Mouse (Mus musculus) megakaryocyte, adult 5-6 weeks (primary cell): ENCODE measurements at regions not wholly inside any gene's neighbourhood (a gene's known extent, or its start where the extent isn't known, plus 50 kb on each side); places are given as distances from the start of the nearest gene placed in this dataset.

Experiments used
- ATAC-seq: 2 replicates; pipeline ENCODE4 v1.8.0; 2016; ENCODE audit warnings: mild to moderate bottlenecking, inconsistent platforms; ENCODE audit not compliant: poor library complexity, severe bottlenecking

DNA sequence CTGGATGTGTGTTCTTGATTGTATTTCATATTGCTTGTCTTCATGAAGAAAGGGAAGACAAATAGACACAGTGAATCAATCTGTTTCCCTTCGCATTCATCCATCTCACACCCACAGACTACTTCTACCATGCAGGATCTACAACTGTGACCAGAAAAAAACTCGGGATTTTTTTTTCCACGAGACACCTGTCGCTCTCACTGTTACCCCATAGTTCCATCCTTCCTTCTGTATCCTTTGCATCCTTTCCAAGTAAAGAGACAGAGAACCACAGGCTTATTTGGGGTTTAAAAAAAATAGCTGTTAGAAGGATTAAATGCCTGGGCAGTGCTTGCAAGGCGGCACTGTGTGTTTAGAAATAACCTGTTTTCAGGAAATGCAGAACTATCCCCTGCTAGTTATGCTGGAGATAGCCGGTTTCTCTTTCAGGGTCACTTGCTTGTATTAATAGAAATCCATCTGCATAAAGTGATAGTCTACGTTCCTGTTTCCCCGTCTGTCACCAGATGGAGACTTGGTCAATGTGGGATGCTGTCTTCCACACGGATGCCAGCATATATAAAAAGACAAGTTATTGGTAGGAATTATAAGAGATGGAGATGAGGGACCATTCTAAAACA is 144.2 kb upstream of the Stmnd1 start:
- no peak for ATAC-seq

DNA sequence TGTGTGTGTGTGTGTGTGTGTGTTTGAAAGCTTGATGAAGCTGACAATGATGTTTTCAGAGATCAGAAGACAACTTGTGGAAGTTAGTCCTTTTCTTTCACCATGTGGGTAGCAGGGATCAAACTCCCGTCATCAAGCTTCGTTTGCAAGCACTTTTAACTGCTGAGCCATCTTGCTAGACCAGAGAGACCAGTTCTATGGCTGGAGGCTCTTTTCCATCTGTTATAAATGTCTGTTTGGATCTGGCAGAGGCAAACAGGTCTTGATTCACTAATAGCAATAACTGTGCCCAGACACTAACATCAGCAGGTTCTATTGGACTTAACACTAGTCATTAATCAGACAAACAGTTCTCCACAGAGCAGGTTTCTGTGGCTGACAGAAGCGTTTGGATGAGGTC is 150.1 kb upstream of the Stmnd1 start:
- no peak for ATAC-seq

DNA sequence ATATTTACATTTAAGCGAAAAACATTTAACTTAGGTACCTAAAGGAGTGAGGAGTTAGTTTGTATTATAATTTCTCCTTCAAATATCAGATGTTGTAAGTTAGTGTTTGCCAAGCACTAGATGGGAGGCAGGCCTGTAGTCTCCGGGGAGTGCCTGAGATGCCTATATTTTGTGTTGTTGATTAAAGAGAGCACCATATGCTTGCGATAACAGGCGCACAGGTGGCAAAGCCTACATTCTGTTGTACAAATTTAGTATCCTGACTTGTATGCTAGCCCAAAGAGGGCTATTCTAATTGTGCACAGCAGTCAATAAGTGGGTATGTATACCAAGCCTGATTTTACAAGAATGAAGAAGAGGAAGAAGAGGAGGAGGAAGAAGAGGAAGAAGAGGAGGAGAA is 151.8 kb upstream of the Atxn1 start:
- ATAC-seq: no peak

DNA sequence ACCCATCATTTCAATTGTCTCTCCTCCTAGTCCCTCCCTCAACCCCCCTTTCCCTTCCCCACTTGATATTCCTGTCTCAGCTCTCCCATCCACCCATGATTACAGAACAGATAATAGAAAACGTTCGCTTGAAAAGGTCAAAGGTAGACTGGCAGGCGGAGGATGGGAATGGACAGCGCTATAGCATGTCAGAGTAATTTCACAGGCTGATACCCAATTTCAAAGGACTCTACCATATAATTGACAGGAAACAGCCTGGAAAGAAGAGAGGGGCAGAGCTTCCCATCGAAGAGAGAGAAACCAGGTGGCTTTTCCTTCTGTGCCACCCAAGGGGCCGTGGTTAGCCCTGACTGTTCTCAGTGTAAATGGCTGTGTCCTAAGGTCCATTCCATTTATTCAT is 140.2 kb upstream of the Atxn1 start:
- no peak for ATAC-seq

DNA sequence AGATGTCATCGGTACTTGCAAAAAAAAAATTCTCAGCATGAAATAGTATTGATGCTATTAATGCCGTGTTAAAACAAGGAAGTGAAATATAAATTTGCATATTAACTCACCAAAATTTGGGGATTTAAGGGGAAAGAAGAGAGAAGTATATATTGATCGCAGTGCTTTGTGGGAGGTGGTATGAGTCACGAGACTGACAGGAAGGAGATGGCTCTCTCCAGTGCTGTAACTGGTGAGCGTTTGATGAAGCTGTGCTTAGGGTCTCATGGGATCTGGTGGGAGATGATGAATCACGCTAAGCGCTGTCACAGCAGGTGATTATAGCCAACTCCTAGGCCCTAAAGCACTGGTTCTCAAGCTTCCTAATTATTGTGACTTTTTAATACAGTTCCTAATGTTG is 133.8 kb upstream of the Atxn1 start:
- no peak for ATAC-seq

DNA sequence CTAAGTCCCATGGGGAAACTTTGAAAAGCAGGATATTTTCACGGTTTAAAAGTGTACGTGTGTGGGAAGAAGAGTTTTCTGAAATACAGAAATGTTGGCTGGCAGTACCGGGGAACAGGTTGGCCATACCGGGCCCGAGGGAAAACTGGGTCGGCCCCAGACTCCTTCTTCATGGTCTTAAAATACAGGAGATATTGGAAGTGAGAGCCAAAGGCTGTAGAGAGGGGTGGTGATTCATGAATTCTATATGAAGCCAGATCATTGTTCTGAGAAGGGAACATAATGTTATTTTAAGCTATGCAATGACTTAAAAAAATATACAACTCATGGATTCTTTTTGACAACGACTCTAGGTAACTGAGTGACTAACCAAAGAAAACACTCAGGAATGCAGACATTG is 133.3 kb upstream of the Atxn1 start:
- ATAC-seq: no peak

DNA sequence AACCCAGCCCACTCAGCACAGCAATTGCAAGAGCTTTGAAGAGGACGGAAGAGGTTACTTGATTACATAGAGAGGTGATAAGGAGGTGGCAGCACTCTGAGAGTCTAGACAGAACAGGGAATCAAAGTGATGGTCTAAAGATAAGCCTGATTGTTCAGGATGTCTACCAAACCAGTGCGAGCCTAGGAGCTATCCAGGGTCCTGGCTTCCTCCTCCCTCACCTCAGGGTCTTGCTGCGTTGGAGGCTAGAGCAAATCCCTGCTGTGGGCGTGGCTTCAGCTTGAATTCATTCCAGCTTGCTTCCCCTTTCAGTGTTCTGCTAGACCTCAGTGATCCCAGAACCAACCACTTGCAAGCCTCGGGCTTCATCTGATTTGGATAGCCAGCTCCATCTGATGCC is 132.2 kb upstream of the Atxn1 start:
- no peak for ATAC-seq

DNA sequence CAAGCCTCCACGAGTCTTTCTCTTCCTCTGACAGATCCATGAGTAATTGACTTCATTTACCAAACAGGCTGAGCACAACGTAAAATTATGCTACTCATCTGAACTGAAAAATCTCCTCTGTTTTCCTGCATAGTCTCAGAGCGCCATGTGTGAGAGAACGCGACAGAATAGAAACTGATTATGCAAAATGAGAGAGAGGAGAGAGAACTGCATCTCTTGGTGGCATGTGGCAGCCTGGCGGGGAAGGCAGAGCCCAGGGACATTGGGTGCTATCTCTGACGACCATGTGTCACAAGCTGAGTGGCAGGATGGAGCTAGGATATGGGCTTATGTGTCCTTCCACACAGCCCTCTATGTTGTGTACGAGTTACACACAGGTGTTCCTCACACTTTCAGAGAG is 131.6 kb upstream of the Atxn1 start:
- ATAC-seq: no peak

DNA sequence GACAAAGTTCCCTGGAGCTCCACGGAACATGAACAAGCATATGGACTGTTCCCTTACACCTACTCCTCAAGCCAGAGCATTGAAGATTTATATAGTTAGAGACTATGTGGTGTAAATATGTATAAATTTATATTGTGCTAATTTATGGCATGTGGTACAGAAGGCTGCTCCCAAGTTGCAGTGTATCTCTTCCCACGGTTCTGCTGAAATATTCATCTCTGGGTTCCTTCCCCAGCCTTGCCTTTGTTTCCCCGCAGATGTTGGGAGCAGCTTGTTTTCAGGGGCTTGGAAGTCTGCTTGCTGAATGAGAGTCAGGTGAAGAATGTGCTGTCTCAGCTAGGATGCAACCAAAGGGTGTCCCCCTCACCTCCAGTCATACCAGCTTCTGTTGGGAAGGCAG is 128.0 kb upstream of the Atxn1 start:
- no peak for ATAC-seq

DNA sequence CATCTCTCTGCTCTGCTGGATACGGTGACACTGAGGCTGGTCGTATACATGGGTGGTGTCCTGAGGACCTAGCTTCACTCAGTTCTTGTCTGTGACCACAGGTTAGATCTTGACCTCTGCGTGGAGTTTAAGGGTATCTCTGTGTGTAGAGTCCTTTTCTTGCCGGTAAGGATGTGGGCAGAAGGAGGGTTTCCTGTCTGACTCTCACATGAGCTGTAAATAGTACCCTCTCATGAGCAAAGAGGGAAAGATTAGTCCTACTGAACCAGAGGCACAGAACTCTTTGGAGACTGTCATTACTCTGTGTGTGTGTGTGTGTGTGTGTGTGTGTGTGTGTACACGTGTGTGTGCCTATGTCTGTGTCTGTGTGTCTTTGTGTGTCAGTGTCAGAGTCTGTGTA is 126.3 kb upstream of the Atxn1 start:
- no peak for ATAC-seq

DNA sequence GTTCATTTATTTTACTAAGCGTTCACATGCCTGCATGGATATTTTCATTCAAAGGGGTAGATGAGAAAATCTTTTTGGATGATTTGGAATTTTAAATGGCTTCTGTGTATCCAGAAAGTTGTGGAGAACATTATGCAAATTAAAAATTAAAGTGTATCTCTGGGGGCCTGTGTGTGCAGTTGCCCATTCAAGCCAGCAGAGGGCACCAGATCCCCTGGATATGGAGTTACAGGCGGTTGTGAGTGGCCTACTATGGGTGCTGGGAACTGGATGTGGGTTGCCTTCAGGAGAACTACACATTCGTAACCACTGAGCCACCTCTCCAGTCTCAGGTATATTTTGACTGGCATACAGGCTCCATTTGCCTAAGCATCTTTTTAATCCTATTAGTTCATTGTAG is 123.4 kb upstream of the Atxn1 start:
- no peak for ATAC-seq

DNA sequence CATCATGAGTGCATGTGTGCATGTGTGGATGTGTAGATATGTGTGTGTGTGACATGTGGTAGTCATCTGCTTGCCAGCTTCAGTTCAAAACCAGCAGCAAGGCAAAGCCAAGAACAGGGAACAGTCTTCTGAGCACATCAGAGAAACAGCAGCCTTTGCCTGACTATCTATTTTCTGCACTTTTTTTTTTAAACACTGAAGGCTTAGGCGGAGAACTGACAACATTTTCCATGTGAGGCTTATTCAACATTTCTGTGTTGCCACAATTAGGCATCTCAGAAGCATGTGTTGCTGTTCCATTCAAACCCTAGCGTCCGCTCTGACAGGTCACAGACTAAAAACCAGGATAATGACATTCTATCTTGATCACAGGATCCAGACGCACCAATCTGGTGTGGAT is 122.9 kb upstream of the Atxn1 start:
- ATAC-seq: no peak

DNA sequence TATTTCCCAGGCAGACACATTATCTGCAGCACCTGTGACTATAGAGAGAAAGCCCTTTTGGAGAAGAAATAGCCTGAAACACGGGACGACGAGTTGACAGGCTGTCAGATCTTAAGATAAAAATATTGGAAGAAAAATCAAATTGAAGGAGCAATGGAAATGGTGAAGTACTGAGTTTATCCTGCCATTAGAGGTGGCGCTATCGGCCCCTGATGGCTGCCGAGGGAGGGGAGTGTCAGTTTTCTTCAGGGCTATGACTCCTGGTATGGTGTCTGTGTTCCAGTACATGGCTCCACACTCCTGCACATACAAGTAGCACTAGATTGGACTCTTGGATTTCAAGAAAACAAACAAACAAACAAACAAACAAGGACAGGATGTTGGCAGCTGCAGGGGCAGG is 112.1 kb upstream of the Atxn1 start:
- no peak for ATAC-seq

DNA sequence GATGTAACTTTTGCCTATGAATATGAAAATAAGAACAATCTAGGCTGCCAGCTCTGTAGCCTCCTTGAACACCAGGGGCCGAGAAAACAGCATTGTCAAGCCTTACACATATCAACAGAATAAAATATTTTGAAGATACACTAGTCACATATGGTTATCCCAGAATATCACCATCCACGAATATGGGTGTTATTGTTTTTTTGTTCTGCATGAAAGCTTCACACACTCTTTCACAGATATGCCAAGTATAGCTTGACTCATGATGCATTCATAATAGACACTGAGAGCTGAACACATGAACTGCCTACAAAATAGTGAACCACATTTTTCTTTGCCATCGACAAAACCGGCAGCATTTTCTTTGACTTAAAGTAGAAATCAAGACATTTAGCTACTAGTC is 106.9 kb upstream of the Atxn1 start:
- ATAC-seq: no peak

DNA sequence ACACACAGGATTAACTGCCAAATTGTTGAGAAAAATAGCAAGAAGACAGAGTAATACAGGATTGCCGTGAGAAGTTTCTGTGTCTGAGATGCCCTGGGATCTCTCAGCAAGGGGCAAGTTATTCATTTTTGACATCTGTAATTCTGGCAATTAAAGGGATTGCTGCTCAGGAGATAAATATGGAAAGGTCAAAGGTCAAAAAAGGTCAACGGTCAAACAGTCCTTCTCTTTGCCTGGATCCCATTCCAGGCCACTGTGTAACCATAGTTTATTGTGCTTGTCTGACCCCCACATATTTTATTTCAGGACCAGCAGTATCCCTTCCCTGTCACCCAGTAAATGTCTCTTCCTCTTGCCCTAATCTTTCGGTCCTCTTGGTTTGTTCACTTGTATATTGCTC is 104.8 kb upstream of the Atxn1 start:
- no peak for ATAC-seq

DNA sequence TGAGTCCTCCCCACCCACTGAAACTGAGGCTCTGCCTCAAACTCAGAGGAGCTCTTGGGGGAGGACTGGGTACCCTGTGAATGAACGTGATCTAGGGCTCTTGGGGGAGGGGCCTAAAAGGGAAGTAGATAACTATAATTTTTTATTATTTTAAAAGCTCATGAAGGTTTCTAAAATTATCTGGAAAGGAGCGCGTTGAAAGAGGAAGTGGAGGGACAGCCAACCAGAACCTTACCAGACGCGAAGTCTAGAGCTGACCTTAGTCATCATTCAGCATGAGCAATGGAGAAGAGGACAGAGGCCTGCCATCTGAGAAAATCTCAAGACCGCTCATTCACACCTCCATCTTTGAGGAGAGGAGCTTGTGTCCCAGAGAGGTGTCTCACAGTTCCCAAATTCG is 98.0 kb upstream of the Atxn1 start:
- ATAC-seq: no peak

DNA sequence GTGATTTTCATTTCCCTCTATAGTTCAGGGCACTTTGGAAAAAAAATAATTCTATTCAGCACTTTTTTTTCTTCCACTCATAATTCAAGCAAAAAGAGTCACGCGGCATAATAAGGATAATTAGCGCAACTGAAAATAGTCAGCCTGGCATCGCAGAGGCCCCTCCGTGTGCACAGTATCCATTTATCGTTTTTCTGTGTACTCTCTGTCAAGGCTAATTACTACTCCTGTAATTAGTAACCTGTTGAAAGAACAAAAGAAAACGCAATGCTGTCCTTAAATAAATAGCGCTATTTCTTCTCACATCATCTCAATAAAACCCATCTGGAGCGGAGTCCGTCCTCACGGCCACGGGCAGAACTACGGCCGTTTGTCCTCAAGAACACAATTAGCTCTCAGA is 95.1 kb upstream of the Atxn1 start:
- ATAC-seq: no peak

DNA sequence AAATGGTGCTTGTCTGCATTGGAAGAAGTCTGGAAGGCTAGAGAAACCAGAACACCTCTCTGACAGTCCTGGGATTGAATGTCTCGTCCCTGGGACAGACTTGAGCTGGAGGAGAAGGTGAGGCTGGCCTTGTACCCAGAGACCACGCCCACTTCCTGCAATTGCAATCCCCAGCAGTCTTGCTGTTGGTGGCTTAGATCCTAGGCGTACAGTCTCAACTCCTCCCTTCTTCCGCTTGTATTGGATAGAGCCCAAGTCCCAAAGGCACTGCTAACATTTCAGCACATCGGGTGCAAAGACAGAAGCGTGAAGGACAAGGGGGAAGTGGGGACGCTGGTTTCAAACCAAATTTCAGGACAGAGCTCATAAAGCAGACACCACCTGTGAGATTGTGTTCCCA is 94.1 kb upstream of the Atxn1 start:
- ATAC-seq: peak; percentile 30

DNA sequence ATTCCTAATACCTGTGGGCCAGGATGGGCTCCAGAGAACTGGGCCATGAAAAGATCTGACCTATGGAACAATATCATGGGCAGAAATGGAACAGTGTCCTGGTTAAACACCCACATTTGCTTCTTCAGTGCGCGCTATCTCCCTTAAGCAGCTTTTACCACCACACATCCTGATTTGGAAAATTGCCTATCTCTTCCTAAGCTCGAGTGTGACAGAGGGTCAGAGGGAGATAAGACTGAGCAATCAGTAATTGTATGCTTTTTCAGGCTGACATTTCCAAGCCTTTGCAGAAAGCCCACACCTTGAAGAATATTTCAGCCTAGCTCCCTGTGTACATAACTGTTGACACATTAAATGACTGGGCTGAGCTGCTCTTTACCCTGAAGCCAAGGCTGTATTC is 93.5 kb upstream of the Atxn1 start:
- ATAC-seq: no peak

DNA sequence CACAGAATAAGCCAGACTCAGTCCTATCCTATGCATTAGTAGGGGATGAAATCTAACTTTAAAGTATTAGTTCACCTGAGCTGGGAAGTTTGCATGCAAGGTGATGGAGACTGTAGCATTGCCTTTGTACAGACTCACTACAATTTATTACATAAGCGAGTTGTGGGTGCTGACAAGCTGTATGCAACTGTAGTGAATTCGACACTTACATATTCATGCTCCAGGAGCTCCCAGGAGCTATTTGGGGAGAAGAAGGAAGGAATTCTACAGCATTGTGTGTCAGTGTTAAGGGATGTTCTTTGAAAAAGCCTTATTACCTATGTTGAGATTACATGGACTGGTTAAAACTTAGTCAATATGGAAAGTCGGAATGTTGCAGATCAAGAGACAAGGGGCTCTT is 90.6 kb upstream of the Atxn1 start:
- ATAC-seq: no peak

DNA sequence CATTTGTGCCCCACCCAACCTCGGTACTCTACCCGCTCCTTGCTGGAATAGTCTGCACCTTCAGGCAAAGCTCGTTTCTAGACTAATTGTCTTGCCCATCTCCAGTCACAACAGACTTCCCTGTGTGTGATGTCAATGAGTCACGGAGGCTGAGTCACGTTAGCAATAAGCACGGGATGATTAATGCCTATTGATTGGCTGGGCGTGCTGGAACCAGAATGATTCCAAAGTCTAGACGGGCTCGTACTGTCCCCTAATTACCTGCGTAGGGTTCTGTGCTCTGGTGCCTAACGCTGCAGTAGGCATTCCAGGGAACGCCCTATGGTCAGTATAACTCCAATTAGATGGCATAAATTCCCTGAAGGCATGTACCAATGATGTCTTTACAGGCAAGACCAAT is 78.8 kb upstream of the Atxn1 start:
- ATAC-seq: no peak

DNA sequence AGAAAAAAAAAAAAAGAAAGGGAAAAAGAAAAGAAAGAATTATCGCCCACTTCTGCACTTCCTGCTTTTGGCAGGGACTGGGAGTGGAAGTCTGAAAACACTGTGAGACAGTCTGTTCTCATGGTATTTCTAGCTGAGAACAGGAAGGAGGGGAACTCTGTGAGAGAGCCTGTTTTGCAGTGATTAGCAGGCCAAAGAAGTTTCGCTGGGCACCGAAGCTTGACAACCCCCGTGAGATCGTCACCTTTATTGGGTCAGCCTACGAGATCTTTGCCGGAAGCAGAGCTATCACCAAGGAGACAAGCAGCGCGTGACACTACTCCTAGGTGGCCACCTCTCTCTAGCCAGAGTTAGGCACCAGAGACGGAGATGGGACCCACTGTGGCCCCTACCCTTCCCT is 78.2 kb upstream of the Atxn1 start:
- ATAC-seq: peak; percentile 45; the same call in 1 of the 2 replicates

DNA sequence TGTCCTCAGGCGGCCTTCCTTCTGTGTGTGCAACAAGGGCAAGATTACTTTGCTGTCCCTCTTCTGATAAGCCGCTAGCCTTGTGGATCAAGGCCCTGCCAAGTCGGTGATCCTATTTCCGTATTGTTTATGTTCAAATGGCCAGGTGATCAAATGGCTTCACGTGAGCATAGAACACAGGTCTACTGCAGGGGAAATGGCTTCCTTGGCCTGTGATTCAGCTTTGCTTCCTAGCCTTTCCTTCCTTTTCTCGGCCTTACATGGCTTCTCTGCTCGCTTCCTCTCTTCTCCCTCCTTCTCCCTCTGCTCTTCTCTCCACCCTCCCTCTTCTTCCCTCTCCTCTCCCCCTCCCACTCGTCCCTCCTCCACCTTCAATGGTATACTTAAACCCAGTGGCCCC is 77.4 kb upstream of the Atxn1 start:
- ATAC-seq: no peak

DNA sequence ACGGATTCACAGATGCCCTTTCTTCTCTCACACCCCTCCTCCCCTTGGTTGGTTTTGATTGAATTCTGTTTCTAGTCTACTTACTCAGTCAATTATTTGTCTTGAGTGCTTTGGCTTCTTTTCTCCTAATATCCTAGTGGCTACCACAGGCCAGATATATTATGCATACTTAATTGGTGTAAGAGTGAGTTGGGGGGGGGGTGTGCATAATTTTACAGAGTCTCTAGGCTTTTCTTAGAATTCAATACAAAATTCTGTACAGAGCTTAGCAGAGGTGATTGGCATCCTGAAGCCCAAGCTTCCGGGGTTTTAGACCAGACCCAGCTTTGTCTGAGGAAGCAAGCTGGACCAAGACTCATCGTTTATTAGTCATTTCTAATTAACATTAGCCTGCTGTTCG is 76.7 kb upstream of the Atxn1 start:
- no peak for ATAC-seq
